Mouse (Mus musculus) gastrocnemius, postnatal 25 days (tissue): ENCODE results near the gene Ttn. TPM values are rescaled to one million over a fixed set of nuclear protein-coding genes. Genes with fewer than 3 reads are reported as not detected.

ENCODE experiments used
- DNase-seq: peaks from one replicate; pipeline ENCODE4 v3.0.0; 2022
- total RNA-seq, 2 experiments: library from RNA; stranded (reverse); gene quantifications; 1 replicate in 1 of 2; 2 replicates in 1 of 2; pipeline ENCODE4 v1.2.3; 2021

The Ttn gene
- total RNA-seq, 2 experiments from 2014 or later = 6,049 to 7,005 TPM

- DNase-seq = no peak
Observed at GRCm38 (mm10) chr2:76655444-76655843, 326.9 kb downstream of the Ttn start.

- DNase-seq = no peak
Observed at GRCm38 (mm10) chr2:76654646-76655045, 327.7 kb downstream of the Ttn start.

Other genes starting within 250 kb of the Ttn start
- gene Ccdc141, start 188.1 kb upstream of the Ttn start, total RNA-seq = 10 to 100 TPM; 10.7 to 14.5 TPM